Comparison of ENCODE assay signal across 15 mouse cellular contexts in genomic region chr14:121304523-121304922, GRCm38 (mm10).
DNase-seq lines count a peak whose midpoint lies in the region; ATAC-seq and TF ChIP-seq lines count a peak whose summit lies in the region.
"Had no signal": no experiment of that assay in that cellular context is flagged by ENCODE, and none has a peak within 500 bp of the region (broad histone marks: within the 10 kb centered on the region; RNA-seq: fewer than 3 reads in every experiment).

No protein-coding gene starts in this region.

- H3K27me3 ChIP-seq in intestine, embryonic 14.5 days (replicated peaks; ENCODE audit: control insufficient read depth, insufficient read depth, low read length) = no peaks in the 10 kb centered on the region
- no peaks in the 10 kb centered on the region for H3K27me3 ChIP-seq in intestine, postnatal 0 days (replicated peaks; ENCODE audit: control insufficient read depth, insufficient read depth, low read length)
- no peaks in the 10 kb centered on the region for H3K27me3 ChIP-seq in midbrain, embryonic 15.5 days (replicated peaks)
- H3K27me3 ChIP-seq in midbrain, embryonic 14.5 days (ENCODE audit: control insufficient read depth, insufficient read depth, low read length) = no peaks in the 10 kb centered on the region
- no peaks in the 10 kb centered on the region for H3K27me3 ChIP-seq in embryonic facial prominence, embryonic 10.5 days (replicated peaks; ENCODE audit: low read depth, poor library complexity, severe bottlenecking)
- no peaks in the 10 kb centered on the region for H3K27me3 ChIP-seq in intestine, embryonic 15.5 days (replicated peaks)
- H3K27me3 ChIP-seq: hindbrain, embryonic 15.5 days had no signal

- H3K27ac ChIP-seq in intestine, embryonic 14.5 days (ENCODE audit: low read depth) = no peak overlapping the region
- no peak overlapping the region for H3K27ac ChIP-seq in intestine, postnatal 0 days (ENCODE audit: low read depth, low read length)
- no peak overlapping the region for H3K27ac ChIP-seq in midbrain, embryonic 15.5 days
- H3K27ac ChIP-seq in midbrain, embryonic 14.5 days (replicated peaks; ENCODE audit: low read depth, low read length) = no peak overlapping the region
- no peak overlapping the region for H3K27ac ChIP-seq in embryonic facial prominence, embryonic 10.5 days (replicated peaks)
- no peak overlapping the region for H3K27ac ChIP-seq in intestine, embryonic 15.5 days
- H3K27ac ChIP-seq: hindbrain, embryonic 15.5 days had no signal

- peak; percentile 44; the same call in 1 of the 2 replicates for ATAC-seq in intestine, embryonic 14.5 days (replicated peaks; ENCODE audit: low FRiP score, low TSS enrichment, low read depth)
- ATAC-seq in intestine, postnatal 0 days = no peak
- ATAC-seq in midbrain, embryonic 15.5 days (replicated peaks) = peak; percentile 58; the same call in 1 of the 2 replicates
- ATAC-seq in midbrain, embryonic 14.5 days (ENCODE audit: low FRiP score, low TSS enrichment) = no peak
- ATAC-seq in intestine, embryonic 15.5 days = 0 out of 2 replicates have a peak, but pooled peaks have one; percentile 32
- ATAC-seq: lung, postnatal 0 days had no signal

- no peak for DNase-seq in intestine, embryonic 14.5 days (ENCODE audit: low spot score)
- DNase-seq in midbrain, embryonic 14.5 days = no peak
- DNase-seq in embryonic facial prominence, embryonic 10.5 days (ENCODE audit: low spot score) = peak; percentile 19
- no peak for DNase-seq in right cerebral cortex, postnatal 36 days (ENCODE audit: low spot score in 2 of 2)
- DNase-seq: adrenal gland, postnatal 25 days; cerebellum, adult 2 months; heart, adult 18-20 months; kidney, adult 9 months; right cerebral cortex, postnatal 14 days; thymus, postnatal 36 days had no signal

- WGBS in intestine, embryonic 14.5 days = 45% methylated on average over 7 of the region's 7 CpGs
- 53% methylated on average over 7 of the region's 7 CpGs for WGBS in intestine, postnatal 0 days
- 47% methylated on average over 7 of the region's 7 CpGs for WGBS in midbrain, embryonic 15.5 days
- WGBS in midbrain, embryonic 14.5 days = 52% methylated on average over 7 of the region's 7 CpGs
- 63% methylated on average over 7 of the region's 7 CpGs for WGBS in embryonic facial prominence, embryonic 10.5 days
- WGBS in intestine, embryonic 15.5 days = 46% methylated on average over 7 of the region's 7 CpGs

- no peak overlapping the region for H3K9ac ChIP-seq in intestine, embryonic 14.5 days (ENCODE audit: low read length)
- no peak overlapping the region for H3K9ac ChIP-seq in intestine, postnatal 0 days (ENCODE audit: low read depth, low read length)
- H3K9ac ChIP-seq in midbrain, embryonic 15.5 days = no peak overlapping the region
- H3K9ac ChIP-seq in midbrain, embryonic 14.5 days (replicated peaks; ENCODE audit: low read length) = no peak overlapping the region
- no peak overlapping the region for H3K9ac ChIP-seq in intestine, embryonic 15.5 days
- H3K9ac ChIP-seq: hindbrain, embryonic 15.5 days had no signal

- no peaks in the 10 kb centered on the region for H3K9me3 ChIP-seq in intestine, embryonic 14.5 days (ENCODE audit: control insufficient read depth, low read length)
- no peaks in the 10 kb centered on the region for H3K9me3 ChIP-seq in intestine, postnatal 0 days (ENCODE audit: control insufficient read depth)
- H3K9me3 ChIP-seq in midbrain, embryonic 15.5 days = no peaks in the 10 kb centered on the region
- no peaks in the 10 kb centered on the region for H3K9me3 ChIP-seq in midbrain, embryonic 14.5 days (ENCODE audit: control insufficient read depth, low read length)
- H3K9me3 ChIP-seq in embryonic facial prominence, embryonic 10.5 days = no peaks in the 10 kb centered on the region
- no peaks in the 10 kb centered on the region for H3K9me3 ChIP-seq in intestine, embryonic 15.5 days
- H3K9me3 ChIP-seq: hindbrain, embryonic 15.5 days had no signal

- H3K4me1 ChIP-seq in intestine, embryonic 14.5 days (replicated peaks; ENCODE audit: control insufficient read depth, insufficient read depth, low read length) = peaks cover 15% of the 10 kb centered on the region; the same call in 1 of the 2 replicates
- H3K4me1 ChIP-seq in intestine, postnatal 0 days (replicated peaks; ENCODE audit: control insufficient read depth, insufficient read depth, low read length) = 0 out of 2 replicates have a peak, but pooled peaks cover 4% of the 10 kb centered on the region
- no peaks in the 10 kb centered on the region; the same call in 1 of the 2 replicates for H3K4me1 ChIP-seq in midbrain, embryonic 15.5 days
- H3K4me1 ChIP-seq in midbrain, embryonic 14.5 days (ENCODE audit: control insufficient read depth, insufficient read depth, low read length) = no peaks in the 10 kb centered on the region
- H3K4me1 ChIP-seq in embryonic facial prominence, embryonic 10.5 days = peaks cover 12% of the 10 kb centered on the region
- peaks cover 11% of the 10 kb centered on the region for H3K4me1 ChIP-seq in intestine, embryonic 15.5 days (replicated peaks)
- H3K4me1 ChIP-seq: hindbrain, embryonic 15.5 days had no signal

- no peak for TF ChIP-seq CTCF in intestine, postnatal 0 days (IDR thresholded peaks at IDR 0.05; ENCODE audit: low read depth)

- H3K36me3 ChIP-seq in intestine, embryonic 14.5 days (ENCODE audit: control insufficient read depth, insufficient read depth, low read length) = peaks cover 40% of the 10 kb centered on the region
- peaks cover 35% of the 10 kb centered on the region for H3K36me3 ChIP-seq in intestine, postnatal 0 days (ENCODE audit: control insufficient read depth, insufficient read depth)
- H3K36me3 ChIP-seq in midbrain, embryonic 15.5 days (replicated peaks) = 0 out of 2 replicates have a peak, but pooled peaks cover 3% of the 10 kb centered on the region
- H3K36me3 ChIP-seq in midbrain, embryonic 14.5 days (ENCODE audit: control insufficient read depth, insufficient read depth, low read length) = peaks cover 11% of the 10 kb centered on the region; the same call in 1 of the 2 replicates
- peaks cover 40% of the 10 kb centered on the region for H3K36me3 ChIP-seq in embryonic facial prominence, embryonic 10.5 days (replicated peaks)
- 0 out of 2 replicates have a peak, but pooled peaks cover 11% of the 10 kb centered on the region for H3K36me3 ChIP-seq in intestine, embryonic 15.5 days

- no peak overlapping the region for H3K4me2 ChIP-seq in intestine, embryonic 14.5 days (ENCODE audit: low read length)
- no peak overlapping the region for H3K4me2 ChIP-seq in intestine, postnatal 0 days (replicated peaks; ENCODE audit: low read depth)
- H3K4me2 ChIP-seq in midbrain, embryonic 15.5 days = no peak overlapping the region
- H3K4me2 ChIP-seq in midbrain, embryonic 14.5 days (ENCODE audit: low read length) = no peak overlapping the region
- H3K4me2 ChIP-seq in intestine, embryonic 15.5 days (replicated peaks) = no peak overlapping the region
- H3K4me2 ChIP-seq: hindbrain, embryonic 15.5 days had no signal

- H3K4me3 ChIP-seq in intestine, embryonic 14.5 days (ENCODE audit: low read depth, low read length) = no peak overlapping the region
- H3K4me3 ChIP-seq in intestine, postnatal 0 days (ENCODE audit: low read depth, low read length) = no peak overlapping the region
- H3K4me3 ChIP-seq in midbrain, embryonic 15.5 days = no peak overlapping the region
- H3K4me3 ChIP-seq in midbrain, embryonic 14.5 days (replicated peaks; ENCODE audit: low read depth, low read length) = no peak overlapping the region
- H3K4me3 ChIP-seq in embryonic facial prominence, embryonic 10.5 days = no peak overlapping the region
- H3K4me3 ChIP-seq in intestine, embryonic 15.5 days (replicated peaks) = no peak overlapping the region
- H3K4me3 ChIP-seq: hindbrain, embryonic 15.5 days had no signal

Comparison
In these comparisons a context has a peak if more than half of its experiments do, and no peak if none do; other contexts are left out.
1. ATAC-seq: peak in intestine, embryonic 14.5 days (single experiment), midbrain, embryonic 15.5 days (single experiment) and intestine, embryonic 15.5 days (single experiment); none in intestine, postnatal 0 days (single experiment) and midbrain, embryonic 14.5 days (single experiment).